Mouse (Mus musculus): ENCODE results near the gene Arhgap10.
A peak's percentile ranks its signal among the peaks of the same experiment; 100 is the strongest.

Gene Arhgap10

DNA sequence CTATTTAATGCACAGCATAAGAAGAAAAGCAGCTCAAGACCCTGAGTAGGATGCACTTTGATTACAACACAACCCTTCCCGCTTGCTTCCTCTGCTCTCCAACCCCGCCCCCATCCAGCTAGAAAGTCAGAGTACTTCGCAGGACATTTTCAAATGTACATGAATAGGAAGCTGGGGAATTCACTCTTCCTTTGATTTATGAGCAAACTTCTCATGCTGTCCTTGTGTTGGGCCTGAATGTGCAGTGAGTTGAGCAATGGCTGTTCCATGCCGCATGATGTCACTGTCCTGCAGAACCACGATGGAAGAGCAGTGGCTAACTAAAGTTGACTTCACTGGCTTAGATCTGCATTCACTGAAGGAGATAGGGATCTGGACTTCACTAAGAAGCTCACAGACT, 242.2 kb downstream of the Arhgap10 start:
- no peak for DNase-seq

DNA sequence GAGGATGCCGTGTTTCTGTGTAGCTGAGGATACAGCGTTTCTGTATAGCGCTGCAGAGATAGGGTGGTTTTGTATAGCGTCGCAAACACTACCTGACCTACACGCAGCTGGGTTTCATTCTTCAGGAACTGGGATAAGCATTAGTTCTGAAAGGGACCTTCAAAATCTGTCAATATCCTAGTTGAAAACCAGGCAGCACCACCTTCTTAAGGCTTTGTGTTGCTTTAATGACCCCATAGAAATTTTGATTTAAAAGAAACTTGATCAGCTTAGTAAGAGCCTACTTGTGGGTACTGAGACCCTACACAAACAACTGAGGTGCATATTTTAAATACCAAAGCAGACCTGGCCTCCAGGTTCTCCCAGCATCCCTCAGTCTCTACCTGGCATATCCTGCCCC, 245.6 kb downstream of the Arhgap10 start:
- no peak for DNase-seq

DNA sequence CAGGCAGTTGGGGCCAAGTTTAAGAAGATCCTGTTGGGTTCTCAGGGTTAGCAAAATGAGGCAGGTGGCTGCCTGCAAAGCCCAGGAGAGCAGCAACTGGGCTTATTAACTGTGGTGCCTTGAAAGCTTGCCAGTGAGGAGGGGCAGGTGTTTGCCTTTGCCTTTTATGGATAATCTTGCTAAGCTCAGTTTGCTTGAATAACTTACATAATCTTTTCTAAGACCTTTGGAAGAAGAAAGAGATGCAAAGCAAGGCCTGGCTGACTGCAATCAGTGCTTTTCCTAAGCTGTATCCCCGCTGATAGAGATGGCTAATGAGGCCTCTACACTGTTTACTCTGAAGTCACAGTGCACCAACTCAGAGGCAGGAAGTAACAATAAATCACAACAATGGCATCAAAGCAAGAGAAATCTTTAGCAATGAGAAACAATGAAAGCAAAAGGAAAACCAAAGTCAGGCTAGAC, 249.8 kb downstream of the Arhgap10 start:
- DNase-seq, result peak; percentile 15 to 29

DNA sequence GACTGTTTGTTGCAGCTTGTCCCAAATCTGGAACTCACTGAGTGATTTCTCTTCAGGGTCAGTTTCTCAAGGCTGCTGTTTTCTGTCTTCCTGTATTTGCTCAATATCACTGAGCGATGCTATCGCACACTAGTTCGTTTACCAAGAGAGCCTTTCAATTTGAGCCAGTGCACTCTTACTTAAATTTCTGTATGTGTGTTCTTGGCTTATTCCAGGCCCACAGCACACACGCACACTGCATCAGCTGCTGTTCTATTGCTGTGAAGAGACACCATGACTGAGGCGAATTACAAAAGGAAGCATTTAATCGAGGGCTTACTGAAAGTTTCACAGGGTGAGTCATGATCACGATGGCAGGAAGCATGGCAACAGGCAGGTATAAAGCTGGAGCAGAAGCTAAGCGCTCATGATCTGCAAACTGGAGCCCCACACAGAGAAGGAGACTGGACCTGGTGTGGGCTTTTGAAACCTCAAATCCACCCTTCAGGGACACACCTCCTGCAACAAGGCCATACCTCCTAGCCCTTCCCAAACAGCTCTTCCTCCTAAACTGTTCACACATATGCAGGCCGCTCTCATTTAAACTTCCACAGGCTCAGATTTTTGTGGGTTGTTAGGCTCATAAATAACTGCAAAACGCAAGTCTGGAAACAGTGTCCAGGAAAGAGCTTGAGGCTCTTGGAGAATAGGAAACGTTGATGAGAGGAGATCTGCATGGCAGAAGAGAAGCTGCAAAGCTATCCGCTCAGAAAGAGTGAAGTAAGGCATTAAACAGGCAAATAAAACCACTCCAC, 255.3 kb downstream of the Arhgap10 start:
- DNase-seq, result no peak

DNA sequence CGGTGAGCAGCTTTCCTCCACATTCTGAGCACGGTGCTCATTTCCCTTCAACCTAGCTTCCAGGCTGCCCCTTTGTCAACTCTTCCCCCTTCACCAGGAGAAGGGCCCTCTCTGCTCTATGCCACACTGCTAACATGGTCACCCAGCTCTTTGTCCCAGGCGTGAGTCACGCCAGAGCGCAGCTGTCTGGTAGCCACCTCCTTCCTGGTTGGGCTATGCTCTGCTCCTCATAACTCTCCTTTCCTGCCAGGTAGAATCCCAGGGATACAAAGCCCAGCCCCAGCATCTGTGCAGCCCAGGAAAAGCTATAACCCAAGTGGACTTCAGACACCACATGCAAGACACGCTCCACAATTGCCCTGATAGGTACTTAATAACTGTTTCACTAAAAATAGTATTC, 256.5 kb downstream of the Arhgap10 start:
- DNase-seq, result no peak

DNA sequence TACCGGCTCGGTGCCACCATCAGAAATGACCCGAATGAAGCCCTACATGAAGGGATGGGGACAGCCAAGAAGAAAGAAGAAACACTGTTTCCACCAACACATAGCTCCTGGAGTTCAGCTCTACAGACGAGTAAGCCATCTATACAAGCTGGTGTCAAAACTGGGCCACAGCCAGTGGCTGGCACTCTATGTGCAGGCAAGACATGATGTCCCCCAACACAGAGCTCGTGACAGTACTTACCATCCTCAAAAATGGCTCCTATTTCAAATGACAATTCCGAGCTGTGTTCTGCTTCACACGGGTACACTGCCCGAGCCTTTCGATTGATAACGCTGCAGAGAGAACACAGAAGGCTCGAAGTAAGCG, 260.7 kb downstream of the Arhgap10 start:
- no peak for DNase-seq

DNA sequence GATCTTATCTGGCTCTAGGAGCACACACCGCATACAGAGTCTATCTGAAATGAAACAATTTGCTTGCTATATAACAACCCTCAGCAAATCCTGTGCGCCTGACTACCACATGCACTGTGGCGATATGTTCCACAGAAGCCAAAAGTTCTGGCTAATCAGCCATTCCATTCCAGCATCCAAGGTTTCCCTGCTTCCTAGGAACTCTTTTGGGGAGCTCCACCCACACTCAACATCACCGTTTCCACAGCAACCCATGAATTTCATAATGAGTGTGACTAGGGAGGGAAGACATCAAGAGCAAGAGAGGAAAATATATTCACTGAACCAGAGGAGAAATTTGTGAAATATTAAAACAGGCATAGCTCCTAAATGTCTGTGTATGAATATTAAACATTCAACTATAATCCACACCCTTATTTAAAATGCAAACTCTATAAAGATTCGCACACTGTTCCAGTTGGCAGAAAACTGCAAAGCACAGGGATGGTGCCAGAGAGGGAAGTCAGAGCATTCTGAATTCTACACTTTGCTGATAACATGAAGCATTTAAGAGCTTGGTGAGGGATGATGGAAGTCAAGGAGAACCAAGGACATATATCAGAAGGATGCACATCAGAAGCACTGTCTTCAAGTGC, 261.2 kb downstream of the Arhgap10 start:
- no peak for DNase-seq

DNA sequence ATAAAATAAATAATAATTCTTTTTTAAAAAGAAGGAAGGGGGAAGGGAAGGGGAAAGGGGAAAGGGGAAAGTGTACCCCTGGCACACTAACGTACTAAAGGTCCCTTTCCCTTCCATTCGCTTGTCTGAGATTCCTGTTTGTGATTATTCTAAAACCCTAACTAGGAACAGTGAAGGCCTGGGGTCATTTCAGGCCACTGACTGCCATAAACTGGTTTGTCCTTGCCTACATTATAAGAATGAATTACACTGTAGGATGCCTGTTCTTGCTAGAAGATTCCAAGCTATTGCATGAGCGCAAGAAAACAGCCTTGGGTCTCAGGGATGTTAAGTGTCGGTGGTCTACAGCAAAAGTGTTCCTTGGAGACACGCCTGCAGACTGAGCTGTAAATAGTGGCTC, 263.3 kb downstream of the Arhgap10 start:
- DNase-seq, result no peak

DNA sequence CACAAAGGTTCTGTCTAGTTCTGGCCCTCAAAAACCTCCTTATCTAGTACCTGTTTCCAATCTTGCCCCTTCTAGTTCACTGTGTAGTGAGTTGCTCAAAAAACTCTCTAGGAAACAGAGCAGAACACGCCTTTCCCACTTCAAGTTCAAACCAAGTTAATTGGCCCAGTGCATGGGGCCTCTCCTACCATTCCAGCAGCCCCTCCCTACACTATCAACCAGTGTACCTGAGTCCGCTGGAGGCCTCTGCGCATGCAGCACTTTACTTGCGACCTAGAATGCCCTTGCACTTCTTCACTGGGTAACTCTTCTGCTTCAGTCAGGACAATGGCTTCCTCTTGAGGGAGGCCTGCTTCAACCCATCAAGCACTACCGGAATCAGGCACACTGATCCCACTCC, 266.6 kb downstream of the Arhgap10 start:
- DNase-seq, result no peak

DNA sequence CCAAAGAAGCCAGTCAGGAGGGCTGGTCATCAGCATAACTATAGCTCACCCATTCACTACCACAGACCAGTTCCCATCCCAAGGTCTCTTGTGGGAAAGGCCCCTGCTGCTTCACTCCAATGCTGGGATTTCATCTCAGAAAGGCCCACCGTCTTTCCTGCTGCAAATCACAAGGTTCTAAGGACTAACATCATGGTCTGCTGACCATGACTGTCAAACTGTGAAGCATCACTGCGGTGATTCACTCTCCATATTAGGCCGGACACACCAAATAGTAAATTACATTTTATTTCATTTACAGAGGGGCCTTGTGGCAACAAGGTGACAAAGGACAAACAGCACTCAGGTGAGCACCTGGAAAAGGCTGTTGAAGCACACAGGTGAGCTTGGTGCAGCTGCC, 267.7 kb downstream of the Arhgap10 start:
- DNase-seq, result no peak

DNA sequence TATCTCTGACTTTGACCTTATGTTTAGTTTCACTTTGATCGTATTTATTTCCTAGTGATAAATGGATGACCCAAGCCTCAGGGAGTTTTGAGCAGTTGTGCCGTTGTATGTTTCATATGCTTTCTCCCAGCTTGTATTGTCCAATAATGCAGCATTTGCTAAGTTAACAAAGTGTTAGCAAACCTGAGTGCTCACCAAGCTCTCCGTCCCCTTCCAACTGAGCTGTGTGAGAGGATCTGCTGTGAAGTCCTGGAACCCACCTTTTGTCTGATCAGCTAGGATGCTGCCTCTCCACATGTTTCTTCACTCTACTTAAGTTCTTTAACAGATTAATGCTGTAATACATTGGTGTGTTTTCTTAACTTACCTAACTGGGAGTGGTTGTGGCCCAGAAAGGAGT, 276.4 kb downstream of the Arhgap10 start:
- no peak for DNase-seq

DNA sequence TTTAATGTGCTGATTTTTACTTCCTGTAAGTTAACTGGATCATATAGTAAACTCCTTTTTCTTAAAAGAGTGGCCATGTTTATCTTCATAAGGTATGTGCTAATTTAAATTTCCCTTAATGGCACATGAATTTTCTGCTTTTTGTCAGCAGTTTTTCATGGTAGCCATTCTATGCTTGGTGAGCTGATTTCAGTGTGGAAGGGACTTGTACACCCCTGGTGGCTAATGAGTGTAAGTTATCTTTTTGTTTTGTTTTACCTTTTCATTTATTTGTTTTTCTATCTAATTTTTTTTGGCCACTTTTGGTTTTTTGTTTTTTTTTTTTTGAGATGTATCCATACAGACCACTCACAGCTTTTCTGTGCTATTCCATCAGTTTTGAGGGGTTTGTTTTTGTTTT, 278.3 kb downstream of the Arhgap10 start:
- no peak for DNase-seq

DNA sequence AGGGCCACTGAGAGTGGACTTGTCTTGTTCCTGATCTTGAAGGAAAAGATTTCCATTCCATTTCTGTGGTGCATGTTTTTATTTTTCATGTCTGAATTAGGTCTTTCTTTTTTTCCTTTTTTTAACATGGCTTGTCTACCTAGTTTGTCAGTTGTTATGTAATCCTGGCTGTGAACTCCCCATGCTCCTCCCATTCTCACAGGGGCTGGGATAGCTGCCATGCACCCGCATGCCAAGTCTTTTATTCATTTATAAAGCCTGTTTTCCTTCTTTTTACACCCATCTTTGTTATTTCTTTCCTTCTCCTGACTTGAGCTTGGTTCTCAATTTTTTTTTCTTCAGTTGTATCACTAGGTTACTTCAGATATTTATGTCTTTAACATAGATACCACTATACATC, 281.1 kb downstream of the Arhgap10 start:
- DNase-seq, result no peak

DNA sequence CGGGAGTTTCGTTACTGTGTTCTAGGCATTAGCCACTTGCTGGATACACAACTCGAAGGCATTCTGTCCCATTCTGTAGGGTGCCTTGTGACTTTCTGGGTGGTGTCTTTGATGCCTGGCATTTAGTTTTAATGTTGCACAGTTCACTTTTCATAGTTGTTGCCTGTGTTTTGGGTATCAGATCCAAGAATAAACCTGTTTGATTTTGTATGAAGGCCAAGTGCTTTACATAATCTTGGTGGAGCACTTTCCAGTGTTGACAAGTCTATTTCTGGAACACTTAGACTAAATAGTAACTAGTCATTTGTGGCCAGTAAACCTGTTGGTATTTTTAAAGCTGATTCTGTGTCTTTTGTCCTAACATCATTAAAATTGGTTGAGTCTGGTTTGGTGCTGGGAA, 285.3 kb downstream of the Arhgap10 start:
- DNase-seq, result no peak

DNA sequence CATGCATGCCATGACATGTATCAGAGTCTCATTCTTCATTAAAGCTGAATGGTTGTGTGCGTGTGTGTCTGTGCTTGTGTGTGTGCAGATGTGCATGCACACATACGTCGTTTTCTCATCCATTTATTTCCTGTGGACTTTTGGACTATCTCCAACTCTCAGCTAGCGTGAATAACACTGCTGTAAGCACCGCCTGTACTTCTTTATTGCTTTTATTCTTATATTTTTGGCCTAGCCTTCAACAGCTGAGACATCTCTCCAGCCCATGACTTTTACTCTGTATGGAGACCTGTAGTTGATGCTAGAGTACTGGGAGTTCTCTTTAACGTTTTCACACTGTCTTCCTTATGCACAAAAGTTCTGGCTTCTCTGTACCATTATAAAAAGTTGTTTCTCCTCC, 285.9 kb downstream of the Arhgap10 start:
- DNase-seq, result no peak

DNA sequence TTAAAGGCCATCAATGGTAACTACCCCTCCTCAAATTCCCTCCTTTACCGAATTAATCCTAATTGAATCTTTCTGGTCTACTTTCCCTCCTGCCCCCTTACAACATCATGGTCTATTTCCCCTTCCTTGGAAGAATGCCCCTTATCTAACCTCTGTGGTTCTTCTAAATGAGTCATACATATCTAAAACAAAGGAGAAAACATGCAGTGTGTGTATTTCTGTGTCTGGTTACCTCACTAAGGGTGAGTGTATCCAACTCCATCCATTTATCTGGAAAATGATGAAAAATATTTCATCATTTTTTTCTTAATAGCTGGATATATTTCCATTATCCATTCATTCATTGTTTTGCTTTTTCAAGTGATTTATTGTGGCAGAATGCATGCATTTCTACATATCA, 286.5 kb downstream of the Arhgap10 start:
- no peak for DNase-seq

DNA sequence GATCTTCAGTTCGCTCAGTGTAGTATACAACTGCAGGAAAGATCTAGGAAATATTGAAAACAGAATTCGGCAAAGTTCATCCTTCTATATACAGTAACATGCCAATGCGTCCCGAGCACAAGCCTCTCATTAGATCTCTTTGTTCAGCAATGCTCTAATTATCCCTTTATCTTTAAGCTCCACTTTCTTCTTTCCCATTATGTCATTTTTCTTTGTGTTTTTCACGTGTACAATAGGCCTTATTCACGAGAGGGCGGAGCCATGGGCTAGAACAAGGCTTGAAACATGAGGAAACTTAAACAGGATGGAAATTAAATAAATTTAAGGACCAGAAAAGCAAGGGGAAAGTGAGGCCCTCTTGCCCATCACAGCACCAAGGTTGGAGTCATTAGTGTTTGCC, 289.1 kb downstream of the Arhgap10 start:
- DNase-seq, result no peak

DNA sequence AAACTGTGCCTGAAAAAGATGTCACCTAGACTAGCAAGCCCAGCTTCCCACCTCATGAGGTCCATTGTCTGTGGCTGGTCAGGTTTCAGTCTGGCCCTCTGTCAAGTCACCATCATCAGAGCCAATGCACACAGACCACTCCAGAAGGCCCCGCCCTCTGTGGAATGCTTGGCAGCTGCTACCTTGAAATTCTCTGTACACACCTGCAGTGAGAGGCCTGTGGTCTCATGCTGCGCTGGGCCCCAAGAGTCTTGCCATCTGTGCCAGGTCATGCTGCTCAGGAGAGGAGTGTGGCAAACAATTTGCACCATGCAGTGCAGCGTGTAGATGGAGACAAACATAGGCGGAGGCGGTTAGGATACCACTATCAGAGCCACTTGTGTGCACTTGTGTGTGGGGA, 290.0 kb downstream of the Arhgap10 start:
- DNase-seq, result peak; percentile 72 to 87

DNA sequence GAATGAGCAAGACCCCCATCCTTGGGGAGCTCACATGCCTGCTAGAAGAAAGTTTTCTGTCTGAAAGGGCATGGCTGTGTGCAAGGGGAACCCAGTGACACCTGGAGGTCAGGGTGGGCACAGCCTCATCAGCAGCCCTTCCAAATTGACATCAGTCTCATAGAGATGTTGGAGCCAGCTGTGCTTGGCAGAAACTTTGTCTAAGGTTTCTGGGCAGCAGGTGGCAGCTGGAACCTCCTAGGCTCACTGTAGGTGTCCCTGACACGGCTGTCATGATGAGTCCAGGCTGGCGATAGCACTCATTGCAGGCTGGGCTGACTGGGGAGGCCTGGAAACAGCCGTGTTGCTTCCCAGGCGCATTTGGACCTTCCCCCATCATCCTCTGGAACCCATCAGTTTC, 294.6 kb downstream of the Arhgap10 start:
- DNase-seq, result no peak

DNA sequence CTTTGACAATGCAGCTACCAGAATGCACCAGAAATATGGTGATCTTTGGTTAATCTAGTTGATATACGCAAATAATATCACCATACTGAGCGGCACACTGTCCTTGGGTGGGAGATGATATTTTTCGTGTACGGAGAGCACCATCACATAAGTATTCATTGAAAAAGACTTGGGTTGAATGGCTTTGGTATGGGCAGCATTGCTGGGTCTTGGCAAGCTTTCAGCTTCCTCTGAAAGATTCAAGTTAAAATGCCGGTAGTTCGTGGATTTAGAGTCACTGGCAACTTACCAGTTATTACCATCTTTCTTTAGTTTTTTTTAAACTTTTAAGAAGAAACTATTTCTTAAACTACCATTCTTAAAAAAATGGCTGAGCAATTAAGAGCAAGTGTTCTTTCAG, 302.6 kb downstream of the Arhgap10 start:
- no peak for DNase-seq

DNA sequence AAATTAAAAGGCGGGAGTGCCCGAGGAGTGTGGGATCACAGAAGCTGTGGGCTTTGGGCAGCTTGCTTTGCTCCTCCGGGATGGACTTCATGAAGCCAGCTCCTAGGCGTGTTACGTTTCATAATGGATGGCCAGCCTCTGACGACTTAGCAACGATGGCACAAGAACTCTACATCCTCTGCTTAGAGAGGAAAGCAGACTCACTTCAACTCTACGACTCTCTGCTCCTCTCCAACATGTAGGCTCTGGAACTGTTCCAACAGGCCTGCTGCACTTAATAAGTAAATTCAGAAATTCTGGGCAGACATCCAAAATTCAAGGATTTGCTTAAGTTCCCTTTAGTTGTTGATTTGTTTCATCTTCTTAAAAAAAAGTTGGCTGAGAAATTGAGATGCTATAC, 303.1 kb downstream of the Arhgap10 start:
- DNase-seq, result peak; percentile 28 to 51

DNA sequence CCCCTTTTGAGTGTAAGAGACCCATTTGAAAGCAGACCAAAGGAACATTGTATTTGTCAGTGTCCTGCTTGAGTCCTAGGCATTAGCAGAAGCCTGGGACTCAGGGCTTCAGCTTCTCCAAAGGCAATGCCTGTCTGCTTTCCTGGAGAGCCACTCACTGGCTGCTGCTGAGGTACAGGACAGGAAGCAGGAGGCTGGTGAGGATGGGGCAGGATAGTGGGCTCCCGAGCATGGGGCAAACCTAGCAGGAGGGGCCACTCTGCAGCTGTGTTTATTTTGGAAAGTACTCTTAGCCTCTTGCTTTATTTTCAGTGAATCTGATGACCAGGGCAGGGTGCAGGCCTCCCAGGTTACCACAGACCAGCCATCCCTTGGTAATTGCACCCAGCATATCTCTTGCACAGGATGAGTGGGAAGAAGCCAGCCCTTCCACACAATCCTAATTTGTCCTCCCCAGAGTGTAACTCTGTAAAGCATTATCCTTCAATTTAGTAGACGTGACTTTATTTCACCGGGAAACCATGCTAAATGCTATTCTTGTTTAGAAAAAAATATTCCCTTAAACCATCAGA, 303.8 kb downstream of the Arhgap10 start:
- DNase-seq, result no peak

DNA sequence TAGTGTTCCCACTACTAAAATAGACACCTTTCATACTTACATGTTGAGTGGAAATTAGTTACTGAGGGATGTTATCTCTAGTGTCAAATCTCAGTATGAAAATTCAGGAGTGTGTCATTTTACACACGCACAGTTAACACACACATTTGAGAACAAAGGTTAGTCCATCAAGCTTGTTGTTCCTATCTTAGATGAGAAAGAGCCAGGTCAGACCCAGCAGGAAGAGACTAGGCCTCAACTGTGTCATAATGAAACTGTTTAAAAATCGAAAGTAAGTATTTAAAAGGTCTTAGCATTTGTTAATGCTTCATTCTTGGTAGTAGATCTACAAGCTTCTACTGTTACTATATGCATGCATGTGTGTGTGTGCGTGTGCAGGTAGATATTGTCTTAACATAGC, 308.5 kb downstream of the Arhgap10 start:
- DNase-seq, result no peak

Data from lung, postnatal 4 days (tissue).